Comparison of ENCODE assay signal across 1 mouse cellular context in the genomic region with DNA sequence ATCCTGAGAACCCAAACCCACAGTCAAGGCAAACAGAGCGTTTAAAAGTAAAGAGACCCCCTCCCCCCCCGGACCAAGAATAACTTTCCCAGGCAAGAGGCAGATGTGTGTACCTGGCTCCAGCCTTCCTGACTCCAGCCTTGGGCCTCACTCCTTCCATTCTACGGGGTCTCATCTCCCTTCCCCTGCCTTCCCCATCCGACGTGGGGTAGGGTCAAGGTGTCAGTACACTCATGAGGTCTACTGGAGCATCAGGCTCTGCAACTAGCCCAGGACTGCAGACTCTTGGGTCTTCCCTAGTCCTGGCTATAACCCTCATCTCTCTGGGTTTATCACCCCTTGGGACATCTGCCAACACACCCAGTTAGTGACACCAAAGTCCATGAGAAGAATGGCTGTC.
TF ChIP-seq lines count a peak whose summit lies in the region.

No protein-coding gene starts in this region.

TF ChIP-seq in CH12.LX, 34 proteins besides CTCF, POLR2A, EP300 and RAD21:
- no peak for TF ChIP-seq MEF2A (IDR thresholded peaks at IDR 0.05; ENCODE audit: borderline replicate concordance, low read depth, low read length)
- TF ChIP-seq JUN (IDR thresholded peaks at IDR 0.05; ENCODE audit: insufficient read depth, low read depth, low read length), result no peak
- TF ChIP-seq SIN3A (IDR thresholded peaks at IDR 0.05; ENCODE audit: low read length), result no peak
- no peak for TF ChIP-seq IRF4 (IDR thresholded peaks at IDR 0.05; ENCODE audit: low read depth, low read length)
